Mouse (Mus musculus) left cerebral cortex, adult 18-20 months (tissue): Measurements from ENCODE around the gene Mbd5. TPM values are rescaled to one million over a fixed set of nuclear protein-coding genes. Genes with fewer than 3 reads are reported as not detected.

Experiments used
- DNase-seq, 2 experiments: peaks; one replicate each; pipeline ENCODE4 v3.0.0; 2021 to 2022; ENCODE audit warnings: low spot score in 2 of 2, mixed read lengths in 1 of 2
- long read RNA-seq, 2 experiments: library from polyadenylated mRNA; stranded (forward); transcript quantifications; one replicate each; pipeline ENCODE4 v2.0.0; 2021
- total RNA-seq, 2 experiments: library from RNA; stranded (reverse); gene quantifications; 2 replicates each; pipeline ENCODE4 v1.2.3; 2021

Gene Mbd5
- total RNA-seq: 100 to 1,000 TPM; 111 to 119 TPM
- long read RNA-seq, experiment 1, partial matches to known transcripts: 6 of 17 reads
- long read RNA-seq, experiment 1, other reads (novel, unspliced or antisense): 11 of 17 reads
- long read RNA-seq, experiment 2, partial matches to known transcripts: 3 of 6 reads
- long read RNA-seq, experiment 2, other reads (novel, unspliced or antisense): 3 of 6 reads

DNA sequence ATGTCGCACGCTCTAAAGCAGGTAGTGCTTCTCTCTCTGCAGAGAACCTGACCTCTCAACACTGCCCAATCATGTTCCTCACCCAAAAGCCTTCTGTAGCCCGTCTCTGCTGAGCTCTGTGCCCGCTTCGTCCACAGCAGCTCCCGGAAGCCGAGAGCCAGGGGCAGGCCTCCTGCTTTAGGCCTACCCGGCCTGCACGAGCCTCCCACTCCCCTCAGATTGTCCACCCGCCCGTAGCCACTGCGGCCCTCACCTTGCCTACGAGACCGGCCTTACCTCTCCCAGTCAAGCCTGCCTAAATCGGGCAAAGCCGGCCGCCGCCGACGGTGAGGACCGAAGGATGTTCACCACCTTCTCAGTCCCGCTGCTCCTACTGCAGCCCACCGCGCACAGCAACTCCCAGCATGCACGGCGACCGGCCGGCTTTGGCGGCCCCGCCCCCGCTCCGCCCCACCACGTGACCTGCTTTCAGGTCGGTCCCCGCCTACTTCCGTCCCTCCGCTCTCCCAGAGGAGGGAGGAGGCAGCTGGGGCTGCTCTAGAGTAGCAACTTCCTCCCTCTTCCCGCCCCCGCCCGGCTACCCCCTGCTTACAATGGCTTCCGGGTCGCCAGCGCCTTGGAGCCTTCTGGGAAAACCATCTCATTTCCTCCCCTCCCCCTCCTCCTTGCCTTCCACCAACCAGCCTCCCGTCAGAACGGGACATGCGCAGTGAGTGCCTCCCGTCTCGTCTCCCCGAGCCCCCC lies at the start of gene Mbd5:
TSS of gene Mbd5 (plus strand) at position 668 of the 744 bp plus-strand sequence.
- DNase-seq: peak; percentile 98 to 99

DNA sequence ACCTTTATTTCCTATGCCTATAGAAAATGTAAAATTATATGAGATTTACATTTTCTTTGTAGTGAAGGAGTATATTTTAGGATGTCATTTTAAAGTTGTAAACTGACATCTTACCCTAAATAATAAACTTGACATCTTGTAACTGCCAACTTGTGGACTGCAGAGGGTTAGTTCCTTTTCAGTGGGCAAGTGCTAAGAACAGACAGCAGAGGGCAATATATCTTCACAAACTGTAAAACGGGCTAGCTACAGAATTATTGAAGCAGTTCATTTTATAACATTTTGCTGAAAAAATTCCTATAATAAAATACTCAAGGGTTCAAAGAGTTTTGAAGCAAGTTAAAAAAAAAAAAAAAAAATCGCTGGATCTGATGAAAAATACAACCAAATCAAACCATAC lies 40.4 kb upstream of the Mbd5 start:
- DNase-seq: no peak

DNA sequence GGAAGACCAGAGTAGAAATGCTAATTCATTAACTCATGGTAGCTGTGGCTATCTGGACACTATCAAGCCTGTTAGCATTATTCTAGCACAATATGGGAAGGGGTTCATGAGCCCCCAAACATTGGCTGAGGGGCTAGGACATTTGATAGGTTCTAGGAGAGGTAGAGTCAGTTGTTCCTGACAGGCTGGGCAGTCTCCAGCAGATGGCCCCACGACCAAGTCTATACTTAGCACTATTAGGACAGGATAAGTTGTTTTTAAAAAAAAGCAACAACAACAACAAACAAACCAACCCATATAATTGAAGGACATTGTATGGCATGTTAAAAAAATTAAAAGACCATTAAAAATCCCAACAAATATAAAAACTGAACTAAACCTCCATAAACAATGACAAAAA lies 35.1 kb upstream of the Mbd5 start:
- no peak for DNase-seq

- no peak for DNase-seq
Observed at GRCm38 (mm10) chr2:48915832-48916231, 33.5 kb upstream of the Mbd5 start.

- DNase-seq: no peak
Observed at GRCm38 (mm10) chr2:48935058-48935457, 14.2 kb upstream of the Mbd5 start.

- DNase-seq: no peak
Observed at GRCm38 (mm10) chr2:48947761-48948160, 1.5 kb upstream of the Mbd5 start.

DNA sequence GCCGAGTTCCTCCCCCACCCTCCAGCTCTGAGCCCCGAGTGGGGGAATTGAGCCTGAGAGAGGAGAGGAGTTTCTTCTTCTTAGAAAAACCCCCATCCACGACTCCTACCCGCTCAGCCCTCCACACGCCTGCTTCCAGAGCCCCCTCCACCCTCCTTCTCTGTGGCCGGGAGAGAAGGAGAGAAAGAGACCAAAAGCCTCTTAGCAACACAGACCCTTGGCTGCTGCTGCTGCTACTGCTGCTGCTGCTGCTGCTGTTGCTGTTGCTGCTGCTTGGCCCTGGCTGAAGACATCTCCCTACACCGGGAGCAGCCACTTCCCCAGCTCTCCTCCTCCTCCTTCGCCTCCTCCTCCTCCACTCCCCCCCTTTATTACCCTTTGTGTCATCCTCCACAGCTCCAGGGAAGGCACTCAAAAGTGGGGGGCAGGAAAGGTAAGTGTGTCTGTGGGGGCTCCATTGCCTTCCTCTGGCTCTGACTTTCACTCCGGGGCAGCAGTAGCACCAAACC lies 489 bp downstream of the Mbd5 start:
- peak; percentile 36 to 39 for DNase-seq

GRCm38 (mm10) chr2:48950252-48950315 lies 776 bp downstream of the Mbd5 start, which contains the start of gene Orc4:
TSS of gene Orc4 (minus strand) at chr2:48950277.
- DNase-seq: no peak

- no peak for DNase-seq
Observed at GRCm38 (mm10) chr2:48950316-48950880, 1.1 kb downstream of the Mbd5 start.

DNA sequence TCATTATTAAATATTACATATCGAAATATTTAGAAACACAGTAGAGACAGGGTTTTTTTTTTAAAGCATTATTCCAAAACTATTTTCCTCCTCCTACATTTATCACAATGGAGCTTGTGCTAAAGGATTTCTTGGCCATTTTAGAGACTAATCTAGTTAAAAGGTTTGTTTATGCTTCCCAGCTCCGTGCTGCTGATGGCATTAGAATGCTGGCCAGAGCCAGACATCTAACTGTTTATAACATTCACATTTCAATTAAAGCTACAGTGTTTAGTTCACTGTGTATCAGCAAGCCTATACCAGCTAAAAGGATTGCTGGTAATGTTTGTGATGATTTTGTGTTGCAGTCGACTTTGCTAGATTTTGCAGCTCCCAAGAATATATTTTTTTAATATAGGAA lies 7.3 kb downstream of the Mbd5 start:
- no peak for DNase-seq

DNA sequence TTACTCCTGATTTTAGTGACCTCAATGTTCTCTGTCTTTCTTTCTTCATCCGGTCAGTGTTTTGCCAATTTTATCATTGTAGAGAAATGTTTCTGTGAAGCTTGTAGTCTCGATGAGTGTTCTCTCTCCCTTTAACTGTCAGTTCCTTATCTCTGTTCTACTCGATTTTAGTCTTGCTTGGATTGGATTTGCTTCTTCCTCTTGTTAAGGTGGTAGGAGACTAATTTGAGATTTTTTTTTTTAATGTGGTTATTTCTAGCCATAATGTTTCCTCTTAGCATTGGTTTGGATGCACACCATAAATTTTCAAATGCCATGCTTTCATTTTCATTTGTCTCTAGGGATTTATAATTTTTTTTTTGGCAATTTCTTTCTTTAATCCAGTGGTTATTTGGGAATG lies 29.6 kb downstream of the Mbd5 start:
- DNase-seq: no peak

GRCm38 (mm10) chr2:48990322-48990721 lies 41.0 kb downstream of the Mbd5 start:
- DNase-seq: no peak

DNA sequence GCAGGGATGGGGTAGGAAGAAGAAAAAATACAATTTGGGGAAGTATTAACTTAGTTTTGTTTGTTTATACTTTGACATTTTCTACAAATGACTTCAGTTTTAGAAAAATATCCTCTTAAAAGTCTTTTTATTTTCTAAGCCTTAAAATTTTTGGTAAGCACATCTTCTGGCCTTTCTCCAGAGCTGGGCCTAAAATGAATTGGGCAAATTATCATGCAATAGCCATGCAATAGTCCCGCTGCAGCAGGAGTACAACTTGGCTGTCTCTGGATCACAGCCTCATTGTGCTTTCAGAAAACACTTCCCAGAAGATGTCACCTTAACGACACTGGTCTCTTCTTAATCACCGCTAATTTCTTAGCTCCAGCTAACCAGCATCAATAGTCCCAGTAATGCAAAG lies 91.2 kb downstream of the Mbd5 start:
- no peak for DNase-seq

GRCm38 (mm10) chr2:49050030-49050429 lies 100.7 kb downstream of the Mbd5 start:
- no peak for DNase-seq

DNA sequence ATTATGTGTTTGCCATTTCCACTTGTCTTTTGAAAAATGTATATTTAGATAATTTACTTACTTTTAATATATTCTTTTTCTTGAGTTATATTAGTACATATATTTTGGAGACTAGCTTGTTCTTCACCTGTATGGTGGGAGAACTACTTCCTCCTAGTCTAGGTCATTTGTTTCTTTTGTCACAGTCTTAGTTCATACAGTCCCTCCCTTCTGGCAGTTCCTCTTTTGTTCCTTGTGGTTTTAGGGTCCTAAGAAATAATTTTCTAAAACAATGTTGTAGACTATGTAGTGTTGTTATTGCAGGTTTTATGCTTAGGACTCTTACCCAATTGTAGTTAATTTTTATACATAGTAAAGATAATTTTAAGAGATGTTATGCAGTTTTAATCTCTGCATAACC lies 118.6 kb downstream of the Mbd5 start:
- DNase-seq: no peak

GRCm38 (mm10) chr2:49084966-49085365 lies 135.7 kb downstream of the Mbd5 start:
- no peak for DNase-seq

- no peak for DNase-seq
Observed at GRCm38 (mm10) chr2:49090771-49091170, 141.5 kb downstream of the Mbd5 start.

DNA sequence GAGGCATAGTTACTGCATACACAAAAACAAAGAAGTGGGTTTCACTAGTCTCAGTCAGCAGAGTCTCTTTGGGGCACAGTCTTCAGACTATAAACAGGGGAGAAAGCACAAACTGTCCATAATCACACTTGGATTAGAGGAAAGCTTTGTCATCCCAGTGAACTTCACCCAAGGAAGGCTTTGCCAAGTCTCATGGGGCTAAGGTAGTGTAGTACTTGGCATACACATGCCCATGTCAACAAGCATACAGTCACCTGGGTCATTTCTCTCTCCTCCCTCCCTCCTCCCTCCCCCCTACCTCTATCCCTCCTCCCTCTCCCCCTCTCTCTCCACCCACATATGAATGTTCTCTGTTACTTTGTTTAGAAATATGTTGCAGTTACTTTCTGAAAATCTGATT lies 147.5 kb downstream of the Mbd5 start:
- DNase-seq: no peak

GRCm38 (mm10) chr2:49108906-49109305 lies 159.6 kb downstream of the Mbd5 start:
- DNase-seq: no peak

- DNase-seq: no peak
Observed at GRCm38 (mm10) chr2:49119875-49120274, 170.6 kb downstream of the Mbd5 start.

DNA sequence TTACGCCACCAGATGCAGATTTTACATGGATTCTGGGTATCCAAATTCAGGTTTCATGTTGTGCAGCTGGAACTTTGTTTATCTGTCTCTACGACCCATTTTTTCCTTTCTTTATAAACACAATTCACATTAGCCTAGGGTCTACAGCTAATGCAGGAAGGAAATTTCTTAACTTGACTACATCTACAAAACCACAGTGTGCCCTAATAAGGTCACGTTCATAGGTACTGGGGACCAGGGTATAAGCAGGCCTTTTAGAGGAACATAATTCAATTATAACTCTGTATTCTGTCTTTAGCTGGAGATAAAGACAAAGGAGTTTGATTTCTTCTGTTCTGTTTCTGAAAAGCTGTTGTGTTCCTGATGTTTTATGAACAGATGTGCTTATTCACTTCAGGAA lies 172.3 kb downstream of the Mbd5 start:
- no peak for DNase-seq

DNA sequence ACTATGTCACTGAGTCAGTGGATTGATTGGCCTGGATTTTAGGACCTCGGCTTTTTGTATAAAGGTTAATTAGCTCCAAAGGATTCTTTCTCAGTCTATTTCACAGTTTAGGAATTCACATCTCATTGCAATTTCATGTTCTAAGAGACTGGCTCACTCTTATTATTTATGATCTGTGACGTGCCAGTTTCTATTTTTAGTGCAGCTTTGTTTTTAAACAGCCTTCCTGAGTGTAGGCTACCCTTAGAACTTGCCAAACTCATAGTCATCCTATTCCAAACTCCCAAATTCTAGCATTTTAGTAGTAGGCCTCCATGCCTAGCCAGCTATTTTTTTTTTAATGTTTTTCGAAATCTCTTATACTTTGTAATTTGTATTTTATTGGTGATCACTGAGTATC lies 192.9 kb downstream of the Mbd5 start:
- DNase-seq: no peak

GRCm38 (mm10) chr2:49153649-49154048 lies 204.3 kb downstream of the Mbd5 start:
- no peak for DNase-seq
